Mouse (Mus musculus) ES-E14 (cell line): ENCODE measurements around the gene Abhd5.

Experiments
- HCFC1 ChIP-seq: IDR thresholded peaks from 2 replicates; pipeline ENCODE4 v1.6.1; 2012; ENCODE audit warnings: low read length, inconsistent platforms, borderline replicate concordance; ENCODE audit not compliant: insufficient read depth
- MAFK ChIP-seq: IDR thresholded peaks from 2 replicates; pipeline ENCODE4 v1.6.1; 2014; ENCODE audit warnings: mild to moderate bottlenecking, low read depth, low read length, inconsistent platforms; ENCODE audit not compliant: insufficient read depth
- ZNF384 ChIP-seq: IDR thresholded peaks from 2 replicates; pipeline ENCODE4 v1.6.1; 2012; ENCODE audit warnings: low read depth, low read length, inconsistent platforms

GRCm38 (mm10) chr9:122415056-122415775 is 63.8 kb downstream of the Abhd5 start:
- no peak for TF ChIP-seq HCFC1
- TF ChIP-seq ZNF384 = no peak
- TF ChIP-seq MAFK = no peak
